Mouse (Mus musculus) embryonic facial prominence, embryonic 15.5 days (tissue): ENCODE results near the gene Slc29a1. TPM values are rescaled to one million over a fixed set of nuclear protein-coding genes. Genes with fewer than 3 reads are reported as not detected.

Experiments
- ATAC-seq: fragments of 200-750 bp; cut with Nextera tagmentation; 2 replicates; pipeline ENCODE4 v1.8.0; 2017; ENCODE audit warnings: low read depth, moderate TSS enrichment; ENCODE audit not compliant: insufficient number of reproducible peaks, low FRiP score, low TSS enrichment
- H3K27ac ChIP-seq: fragments of 300-500 bp; sonication (generic); replicated peaks from 2 replicates; pipeline ENCODE4 v1.5.1; 2015; ENCODE audit warnings: mild to moderate bottlenecking, inconsistent platforms
- H3K27me3 ChIP-seq: fragments of 300-500 bp; sonication (generic); 2 replicates; pipeline ENCODE4 v1.6.1; 2015; ENCODE audit warnings: inconsistent platforms
- H3K36me3 ChIP-seq: fragments of 300-500 bp; sonication (generic); 2 replicates; pipeline ENCODE4 v1.6.1; 2015; ENCODE audit warnings: mild to moderate bottlenecking, inconsistent platforms
- H3K4me1 ChIP-seq: fragments of 300-500 bp; sonication (generic); 2 replicates; pipeline ENCODE4 v1.6.1; 2015; ENCODE audit warnings: inconsistent platforms
- H3K4me2 ChIP-seq: fragments of 300-500 bp; sonication (generic); replicated peaks from 2 replicates; pipeline ENCODE4 v1.6.1; 2015; ENCODE audit warnings: mild to moderate bottlenecking, inconsistent platforms
- H3K4me3 ChIP-seq: fragments of 300-500 bp; sonication (generic); replicated peaks from 2 replicates; pipeline ENCODE4 v1.5.1; 2015; ENCODE audit warnings: mild to moderate bottlenecking, inconsistent platforms
- H3K9ac ChIP-seq: fragments of 300-500 bp; sonication (generic); 2 replicates; pipeline ENCODE4 v1.6.1; 2015; ENCODE audit warnings: inconsistent platforms
- H3K9me3 ChIP-seq: fragments of 300-500 bp; sonication (generic); replicated peaks from 2 replicates; pipeline ENCODE4 v1.6.1; 2016; ENCODE audit warnings: inconsistent platforms
- WGBS: fragments of 180-500 bp; shearing (Covaris S2); methylation state at CpG from one replicate; pipeline ENCODE4 v1.1.7; 2015; 5-methylcytosine and 5-hydroxymethylcytosine counted together
- polyA plus RNA-seq: library from polyadenylated mRNA; unstranded; fragments of >200 nt; fragmentation: Nextera tagmentation; extraction: Ambion mirVana; gene quantifications from 2 replicates; pipeline ENCODE4 v1.2.1, GENCODE M21; 2015

Gene Slc29a1
- polyA plus RNA-seq, 1 experiment from 2014 or later, result 92.7 TPM

GRCm38 (mm10) chr17:45556514-45557245 lies 42.7 kb downstream of the Slc29a1 start:
- Histone ChIP-seq H3K36me3 (no peaks in the 10 kb centered on the region), H3K9me3 (no peaks in the 10 kb centered on the region), H3K27me3 (peaks cover 18% of the 10 kb centered on the region), H3K4me2 (peak overlapping the region; percentile 95), H3K9ac (no peak overlapping the region), H3K4me3 (peak overlapping the region; percentile 67), H3K27ac (no peak overlapping the region), H3K4me1 (peaks cover 23% of the 10 kb centered on the region)
- 57% methylated on average over 3 of the region's 3 CpGs for WGBS
- no peak for ATAC-seq

- H3K4me1 ChIP-seq, result peaks cover 23% of the 10 kb centered on the region
- ATAC-seq, result no peak
- peak overlapping the region; percentile 35 for H3K9ac ChIP-seq
- 3% methylated on average over 14 of the region's 14 CpGs for WGBS
- H3K4me2 ChIP-seq, result peak overlapping the region; percentile 95
- no peaks in the 10 kb centered on the region for H3K36me3 ChIP-seq
- H3K4me3 ChIP-seq, result peak overlapping the region; percentile 67
- H3K27ac ChIP-seq, result no peak overlapping the region
- H3K9me3 ChIP-seq, result no peaks in the 10 kb centered on the region
- peaks cover 23% of the 10 kb centered on the region for H3K27me3 ChIP-seq
These were observed 43.3 kb downstream of the Slc29a1 start for GRCm38 (mm10) chr17:45556107-45556489.

- peak within 1 kb of the TSS; percentile 67 for H3K4me3 ChIP-seq
- peak within 1 kb of the TSS; percentile 35 for H3K9ac ChIP-seq
- H3K4me1 ChIP-seq, result peaks cover 23% of the 10 kb centered on the region
- peak; percentile 71 for ATAC-seq
- H3K36me3 ChIP-seq, result no peaks in the 10 kb centered on the region
- peak within 1 kb of the TSS; percentile 95 for H3K4me2 ChIP-seq
- H3K27ac ChIP-seq, result no peak within 1 kb of the TSS
- under 1% methylated on average over 45 of the region's 45 CpGs for WGBS
- H3K9me3 ChIP-seq, result no peaks in the 10 kb centered on the region
- H3K27me3 ChIP-seq, result peaks cover 28% of the 10 kb centered on the region
These were observed 43.8 kb downstream of the Slc29a1 start, which contains the start of gene Nfkbie for GRCm38 (mm10) chr17:45555452-45556106. Gene Nfkbie, plus strand, starts transcription at chr17:45555703.

- Histone ChIP-seq H3K36me3 (no peaks in the 10 kb centered on the region), H3K4me2 (no peak overlapping the region), H3K4me1 (peaks cover 27% of the 10 kb centered on the region), H3K9me3 (no peaks in the 10 kb centered on the region), H3K27ac (no peak overlapping the region), H3K9ac (no peak overlapping the region), H3K27me3 (peaks cover 29% of the 10 kb centered on the region), H3K4me3 (no peak overlapping the region)
- 70% methylated on average over 1 of the region's 1 CpGs for WGBS
- ATAC-seq, result no peak
These were observed 45.0 kb downstream of the Slc29a1 start for GRCm38 (mm10) chr17:45554420-45554819.

GRCm38 (mm10) chr17:45553065-45553464 lies 46.3 kb downstream of the Slc29a1 start:
- no peak overlapping the region for H3K27ac ChIP-seq
- no peaks in the 10 kb centered on the region for H3K9me3 ChIP-seq
- H3K27me3 ChIP-seq, result peaks cover 30% of the 10 kb centered on the region
- no peak overlapping the region for H3K4me2 ChIP-seq
- H3K4me1 ChIP-seq, result peaks cover 32% of the 10 kb centered on the region
- no peak for ATAC-seq
- H3K4me3 ChIP-seq, result no peak overlapping the region
- WGBS, result 71% methylated on average over 3 of the region's 3 CpGs
- no peak overlapping the region for H3K9ac ChIP-seq
- H3K36me3 ChIP-seq, result no peaks in the 10 kb centered on the region

- no peak overlapping the region for H3K4me2 ChIP-seq
- WGBS, result 7% methylated on average over 8 of the region's 8 CpGs
- H3K36me3 ChIP-seq, result no peaks in the 10 kb centered on the region
- no peak overlapping the region for H3K9ac ChIP-seq
- no peak for ATAC-seq
- H3K4me1 ChIP-seq, result peaks cover 21% of the 10 kb centered on the region
- H3K9me3 ChIP-seq, result no peaks in the 10 kb centered on the region
- H3K27ac ChIP-seq, result no peak overlapping the region
- no peak overlapping the region for H3K4me3 ChIP-seq
- peaks cover 37% of the 10 kb centered on the region for H3K27me3 ChIP-seq
These were observed 47.5 kb downstream of the Slc29a1 start for GRCm38 (mm10) chr17:45551816-45552451.

GRCm38 (mm10) chr17:45551249-45551796 lies 48.1 kb downstream of the Slc29a1 start:
- Histone ChIP-seq H3K9me3 (no peaks in the 10 kb centered on the region), H3K27me3 (peaks cover 37% of the 10 kb centered on the region), H3K27ac (no peak overlapping the region), H3K9ac (no peak overlapping the region), H3K4me1 (peaks cover 17% of the 10 kb centered on the region), H3K36me3 (no peaks in the 10 kb centered on the region), H3K4me2 (no peak overlapping the region), H3K4me3 (no peak overlapping the region)
- 57% methylated on average over 7 of the region's 7 CpGs for WGBS
- ATAC-seq, result no peak

GRCm38 (mm10) chr17:45550253-45550652 lies 49.2 kb downstream of the Slc29a1 start:
- Histone ChIP-seq H3K27me3 (peaks cover 47% of the 10 kb centered on the region), H3K36me3 (no peaks in the 10 kb centered on the region), H3K27ac (no peak overlapping the region), H3K4me3 (peak overlapping the region; percentile 62), H3K4me2 (peak overlapping the region; percentile 92; the same call in 1 of the 2 replicates), H3K9me3 (no peaks in the 10 kb centered on the region), H3K4me1 (peaks cover 16% of the 10 kb centered on the region), H3K9ac (no peak overlapping the region)
- 26% methylated on average over 5 of the region's 5 CpGs for WGBS
- no peak for ATAC-seq

- no peak within 1 kb of the TSS; the same call in 1 of the 2 replicates for H3K27ac ChIP-seq
- peak; percentile 43; the same call in 1 of the 2 replicates for ATAC-seq
- H3K9ac ChIP-seq, result peak within 1 kb of the TSS; percentile 37
- peaks cover 53% of the 10 kb centered on the region for H3K27me3 ChIP-seq
- peak within 1 kb of the TSS; percentile 62 for H3K4me3 ChIP-seq
- 0% methylated on average over 13 of the region's 29 CpGs for WGBS
- peak within 1 kb of the TSS; percentile 92 for H3K4me2 ChIP-seq
- peaks cover 22% of the 10 kb centered on the region for H3K4me1 ChIP-seq
- H3K36me3 ChIP-seq, result no peaks in the 10 kb centered on the region
- no peaks in the 10 kb centered on the region for H3K9me3 ChIP-seq
These were observed 49.7 kb downstream of the Slc29a1 start, which contains the start of gene Tmem151b for GRCm38 (mm10) chr17:45549617-45550181. Gene Tmem151b, minus strand, starts transcription at chr17:45549677.

GRCm38 (mm10) chr17:45548541-45549512 lies 50.6 kb downstream of the Slc29a1 start:
- H3K36me3 ChIP-seq, result no peaks in the 10 kb centered on the region
- H3K4me3 ChIP-seq, result peak overlapping the region; percentile 62
- no peak; the same call in 1 of the 2 replicates for ATAC-seq
- 4% methylated on average over 52 of the region's 68 CpGs for WGBS
- H3K27ac ChIP-seq, result no peak overlapping the region; the same call in 1 of the 2 replicates
- H3K4me1 ChIP-seq, result peaks cover 28% of the 10 kb centered on the region
- H3K9ac ChIP-seq, result peak overlapping the region; percentile 37
- no peaks in the 10 kb centered on the region for H3K9me3 ChIP-seq
- peak overlapping the region; percentile 92 for H3K4me2 ChIP-seq
- H3K27me3 ChIP-seq, result peaks cover 60% of the 10 kb centered on the region
